1 mouse cellular context compared by ENCODE assay signal in the genomic region with DNA sequence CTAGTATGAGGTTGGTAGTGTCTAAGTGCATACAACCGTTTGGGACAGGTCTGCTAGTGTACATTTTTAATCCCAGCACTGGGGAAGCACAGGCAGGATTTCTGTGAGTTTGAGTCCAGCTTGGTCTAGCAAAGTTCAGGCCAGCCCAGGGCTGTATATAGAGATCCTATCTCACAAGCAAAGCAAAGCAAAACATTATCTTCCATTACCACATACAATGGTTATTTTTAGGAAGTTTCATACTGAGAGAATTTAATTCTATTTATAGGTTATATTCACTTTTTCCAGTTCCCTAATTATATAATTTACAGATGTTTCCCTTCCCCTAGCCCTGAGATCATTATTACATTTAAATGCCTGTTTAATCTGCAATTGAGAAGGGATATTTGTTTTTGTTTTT.
TF ChIP-seq lines count a peak whose summit lies in the region.

No protein-coding gene starts in this region.

TF ChIP-seq in CH12.LX, 34 proteins besides CTCF, POLR2A, EP300 and RAD21 (continued from another document):
- TF ChIP-seq ELF1 (IDR thresholded peaks at IDR 0.05; ENCODE audit: low read depth, low read length) = no peak
